Mouse (Mus musculus) brain, embryonic 14.5 days (tissue): ENCODE measurements around the gene Pappa.

ENCODE experiments used
- CTCF ChIP-seq: fragments of 200-500 bp; IDR thresholded peaks from 2 replicates; pipeline ENCODE4 v1.5.1; 2012; ENCODE audit warnings: inconsistent platforms, mild to moderate bottlenecking, moderate library complexity, borderline replicate concordance; ENCODE audit not compliant: insufficient read depth, insufficient read length; ENCODE audit errors: extremely low read depth
- POLR2A ChIP-seq: fragments of 200-500 bp; IDR thresholded peaks from 2 replicates; pipeline ENCODE4 v1.6.1; 2012; ENCODE audit warnings: mild to moderate bottlenecking, inconsistent platforms, borderline replicate concordance; ENCODE audit not compliant: poor library complexity, insufficient read depth, insufficient read length, severe bottlenecking; ENCODE audit errors: extremely low read depth

DNA sequence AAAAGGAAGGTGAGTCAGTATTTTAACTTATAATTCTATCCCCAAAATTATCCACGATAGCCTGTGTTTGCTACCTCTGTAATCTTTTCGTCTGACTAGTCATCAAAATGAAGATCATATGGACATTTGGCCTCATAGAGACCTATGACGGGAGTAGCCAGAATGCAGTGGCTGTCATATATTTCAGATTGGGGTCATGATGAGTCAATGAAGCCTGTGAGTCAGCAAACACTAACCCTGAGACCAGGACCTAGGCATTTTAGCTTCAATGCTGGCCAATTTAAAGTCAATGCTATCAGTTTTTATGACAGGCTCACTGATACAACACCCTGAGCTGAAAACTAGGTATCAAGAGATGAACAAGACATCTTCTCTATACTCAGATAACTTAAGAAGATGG lies 50.5 kb downstream of the Pappa start:
- TF ChIP-seq POLR2A = no peak
- no peak for TF ChIP-seq CTCF
